Mouse (Mus musculus) ES-E14 (cell line): ENCODE results near the gene Cacng8.

ENCODE experiments used
- HCFC1 ChIP-seq: IDR thresholded peaks from 2 replicates; pipeline ENCODE4 v1.6.1; 2012; ENCODE audit warnings: low read length, inconsistent platforms, borderline replicate concordance; ENCODE audit not compliant: insufficient read depth
- ZC3H11A ChIP-seq: IDR thresholded peaks from 2 replicates; pipeline ENCODE4 v1.6.1; 2012; ENCODE audit warnings: low read depth, mild to moderate bottlenecking, inconsistent platforms, low read length, borderline replicate concordance

DNA sequence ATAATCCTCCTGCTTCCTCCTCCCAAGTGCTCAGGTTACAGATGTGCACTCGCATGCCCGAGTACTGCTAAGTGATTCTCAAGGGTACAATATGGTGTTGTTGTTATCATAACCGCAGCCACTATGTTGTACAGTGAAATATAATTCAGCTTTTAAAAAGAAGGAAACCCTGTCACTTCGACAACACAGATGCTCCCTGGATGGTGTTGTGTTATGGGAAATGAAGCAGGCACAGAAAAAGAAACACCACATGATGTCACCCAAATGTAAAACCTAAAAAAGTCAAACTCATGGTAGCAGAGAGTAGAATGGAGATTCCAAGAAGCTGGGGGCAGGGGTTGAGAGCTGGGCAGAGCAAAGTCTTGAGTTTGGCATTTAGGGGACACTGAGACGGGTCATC lies 60.2 kb downstream of the Cacng8 start:
- TF ChIP-seq HCFC1 (no peak), ZC3H11A (no peak)
